Mouse (Mus musculus): ENCODE measurements around the gene Wtap. TPM values are rescaled to one million over a fixed set of nuclear protein-coding genes. Genes with fewer than 3 reads are reported as not detected.
A peak's percentile ranks its signal among the peaks of the same experiment; 100 is the strongest.
"Not testable (repeated sequence)": the region's sequence is repeated elsewhere in the genome, so short reads cannot be mapped to it uniquely, and the experiment has no call there.

Wtap gene
- polyA plus RNA-seq, 1 experiment from 2014 or later: 76.1 TPM

- peak; percentile 97 for ATAC-seq (replicated peaks; ENCODE audit: insufficient number of reproducible peaks, insufficient read depth, low FRiP score, low read depth)
- peaks cover 6% of the 10 kb centered on the region for H3K4me1 ChIP-seq (replicated peaks)
- H3K9me3 ChIP-seq (replicated peaks): no peaks in the 10 kb centered on the region
- peak within 1 kb of the TSS; percentile 64 for H3K9ac ChIP-seq
- H3K27me3 ChIP-seq: no peaks in the 10 kb centered on the region
- H3K4me2 ChIP-seq: peak within 1 kb of the TSS; percentile 81
- peak within 1 kb of the TSS; percentile 91 for H3K27ac ChIP-seq
- H3K4me3 ChIP-seq: peak within 1 kb of the TSS; percentile 89
- peaks cover 1% of the 10 kb centered on the region; the same call in 1 of the 2 replicates for H3K36me3 ChIP-seq
- WGBS: under 1% methylated on average over 42 of the region's 42 CpGs
Observed at GRCm38 (mm10) chr17:12960331-12960873, 33.6 kb downstream of the Wtap start, which contains the start of gene Acat2. Gene Acat2, minus strand, starts transcription at chr17:12960747.

DNA sequence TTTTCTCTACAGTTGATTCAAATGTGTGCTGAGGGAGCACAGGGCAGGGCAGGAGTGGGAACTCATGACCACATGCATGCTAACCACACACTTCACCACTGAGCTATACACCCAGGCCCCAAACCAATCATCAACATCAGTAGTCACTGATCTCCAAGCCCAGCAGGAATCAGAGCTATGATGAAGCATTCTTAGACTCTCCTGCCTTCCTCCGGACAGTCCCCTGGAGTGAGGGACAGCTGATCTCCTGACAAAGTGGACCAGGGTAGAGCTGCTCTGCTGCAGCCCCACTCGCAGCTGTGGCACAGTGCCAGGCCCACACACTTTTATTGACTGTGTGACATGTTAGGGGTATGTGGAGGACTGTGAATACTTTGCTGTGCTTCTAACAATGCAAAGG is 34.6 kb downstream of the Wtap start:
- 16% methylated on average over 1 of the region's 2 CpGs for WGBS
- H3K4me1 ChIP-seq (replicated peaks); H3K4me2 ChIP-seq; H3K27me3 ChIP-seq; H3K36me3 ChIP-seq; ATAC-seq (replicated peaks; ENCODE audit: insufficient number of reproducible peaks, insufficient read depth, low FRiP score, low read depth); H3K9ac ChIP-seq; H3K9me3 ChIP-seq (replicated peaks); H3K4me3 ChIP-seq; H3K27ac ChIP-seq: not testable (repeated sequence)

DNA sequence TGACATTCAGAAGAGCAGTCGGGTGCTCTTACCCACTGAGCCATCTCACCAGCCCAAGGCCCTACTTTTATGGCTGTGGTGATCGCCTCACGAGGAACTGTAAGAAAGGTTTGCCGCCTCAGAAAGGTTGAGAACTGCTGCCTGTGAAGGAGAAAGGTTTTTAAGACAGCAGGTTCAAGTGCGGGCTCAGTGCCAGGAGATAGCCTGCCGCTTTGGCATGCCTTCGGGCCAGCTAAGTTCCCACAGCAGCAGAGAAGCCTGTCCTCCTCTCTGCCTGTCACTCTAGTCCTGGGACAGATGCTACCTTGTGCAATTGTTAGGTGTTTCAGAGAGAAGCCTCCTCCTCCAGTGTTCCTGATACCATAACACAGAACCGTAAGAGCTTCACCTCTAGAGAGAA is 37.3 kb downstream of the Wtap start:
- Histone ChIP-seq H3K27me3 (no peaks in the 10 kb centered on the region), H3K9me3 (replicated peaks) (no peaks in the 10 kb centered on the region), H3K9ac (no peak overlapping the region), H3K36me3 (peaks cover 3% of the 10 kb centered on the region), H3K4me3 (no peak overlapping the region), H3K27ac (no peak overlapping the region), H3K4me2 (no peak overlapping the region), H3K4me1 (replicated peaks) (peaks cover 6% of the 10 kb centered on the region)
- no peak for ATAC-seq (replicated peaks; ENCODE audit: insufficient number of reproducible peaks, insufficient read depth, low FRiP score, low read depth)
- 85% methylated on average over 8 of the region's 8 CpGs for WGBS

- no peak for ATAC-seq (replicated peaks; ENCODE audit: insufficient number of reproducible peaks, insufficient read depth, low FRiP score, low read depth)
- peaks cover 18% of the 10 kb centered on the region for H3K36me3 ChIP-seq
- WGBS: 87% methylated on average over 5 of the region's 5 CpGs
Observed at GRCm38 (mm10) chr17:12949669-12950068, 44.3 kb downstream of the Wtap start.

GRCm38 (mm10) chr17:12942459-12943162 is 51.4 kb downstream of the Wtap start:
- Histone ChIP-seq H3K4me1 (replicated peaks) (peaks cover 3% of the 10 kb centered on the region; the same call in 1 of the 2 replicates), H3K9ac (no peak overlapping the region), H3K27ac (no peak overlapping the region), H3K9me3 (replicated peaks) (no peaks in the 10 kb centered on the region), H3K27me3 (no peaks in the 10 kb centered on the region), H3K36me3 (peaks cover 10% of the 10 kb centered on the region; the same call in 1 of the 2 replicates), H3K4me3 (no peak overlapping the region), H3K4me2 (no peak overlapping the region)
- ATAC-seq (replicated peaks; ENCODE audit: insufficient number of reproducible peaks, insufficient read depth, low FRiP score, low read depth): no peak
- WGBS: 88% methylated on average over 6 of the region's 6 CpGs

More at GRCm38 (mm10) chr17:12949669-12950068, 44.3 kb downstream of the Wtap start:
- H3K9me3 ChIP-seq (replicated peaks): no peaks in the 10 kb centered on the region
- no peak overlapping the region for H3K4me2 ChIP-seq
- H3K4me3 ChIP-seq: no peak overlapping the region
- no peaks in the 10 kb centered on the region for H3K4me1 ChIP-seq (replicated peaks)
- no peak overlapping the region for H3K27ac ChIP-seq
- H3K27me3 ChIP-seq: no peaks in the 10 kb centered on the region
- no peak overlapping the region for H3K9ac ChIP-seq

GRCm38 (mm10) chr17:12941543-12942260 is 52.3 kb downstream of the Wtap start:
- 77% methylated on average over 8 of the region's 8 CpGs for WGBS
- H3K27ac ChIP-seq: no peak overlapping the region
- no peaks in the 10 kb centered on the region for H3K9me3 ChIP-seq (replicated peaks)
- peaks cover 3% of the 10 kb centered on the region; the same call in 1 of the 2 replicates for H3K4me1 ChIP-seq (replicated peaks)
- no peak overlapping the region for H3K4me3 ChIP-seq
- ATAC-seq (replicated peaks; ENCODE audit: insufficient number of reproducible peaks, insufficient read depth, low FRiP score, low read depth): no peak
- H3K36me3 ChIP-seq: peaks cover 10% of the 10 kb centered on the region; the same call in 1 of the 2 replicates
- no peak overlapping the region for H3K4me2 ChIP-seq
- H3K9ac ChIP-seq: no peak overlapping the region
- H3K27me3 ChIP-seq: no peaks in the 10 kb centered on the region

DNA sequence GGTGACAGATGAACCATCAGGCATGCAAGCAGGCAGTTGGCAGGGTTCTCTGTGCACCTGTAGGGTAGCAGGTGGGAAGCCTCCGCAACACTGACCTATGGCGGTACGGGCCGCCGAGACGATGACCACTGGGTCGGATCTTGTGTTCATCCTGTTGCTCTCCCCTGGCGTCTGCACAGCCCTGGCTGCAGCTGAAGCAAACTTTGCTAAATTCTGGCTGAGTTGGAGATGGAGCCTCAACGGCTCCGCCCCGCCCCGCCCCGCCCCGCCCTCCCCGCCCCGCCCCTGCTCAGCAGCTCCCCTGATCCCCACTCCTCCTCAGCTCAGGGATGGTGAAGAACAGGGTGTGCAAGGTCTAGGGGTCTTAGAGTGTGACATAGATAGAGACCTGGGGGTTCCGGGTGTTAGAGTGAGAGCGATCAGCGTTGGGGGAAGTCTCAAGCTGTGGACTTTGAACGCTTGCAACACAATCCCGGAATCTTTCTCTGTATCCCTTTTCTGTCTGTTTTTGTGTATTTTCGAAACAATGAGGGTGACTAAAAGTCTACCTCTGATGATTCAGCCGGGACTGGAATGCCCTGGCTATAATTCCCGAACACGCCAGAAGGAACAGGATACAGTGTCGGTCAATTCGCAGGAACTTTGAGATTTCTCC is 53.7 kb downstream of the Wtap start, which contains the start of gene Acat3:
Acat3 (minus strand) TSS at position 450 of the 655 bp plus-strand sequence.
- ATAC-seq (replicated peaks; ENCODE audit: insufficient number of reproducible peaks, insufficient read depth, low FRiP score, low read depth): peak; percentile 58; the same call in 1 of the 2 replicates

GRCm38 (mm10) chr17:12939377-12940148 is 54.4 kb downstream of the Wtap start:
- 0 out of 2 replicates have a peak, but pooled peaks have one; percentile 11 for ATAC-seq (replicated peaks; ENCODE audit: insufficient number of reproducible peaks, insufficient read depth, low FRiP score, low read depth)
- H3K9ac ChIP-seq; H3K36me3 ChIP-seq; H3K9me3 ChIP-seq (replicated peaks); H3K27ac ChIP-seq; H3K4me1 ChIP-seq (replicated peaks); H3K27me3 ChIP-seq: not testable (repeated sequence)
- Histone ChIP-seq H3K4me3 (peak overlapping the region; percentile 41), H3K4me2 (peak overlapping the region; percentile 65)
- 47% methylated on average over 3 of the region's 12 CpGs for WGBS

More for the DNA sequence above, 53.7 kb downstream of the Wtap start, which contains the start of gene Acat3:
- Histone ChIP-seq H3K27me3 (no peaks in the 10 kb centered on the region), H3K9me3 (replicated peaks) (no peaks in the 10 kb centered on the region), H3K4me2 (peak within 1 kb of the TSS; percentile 65), H3K4me1 (replicated peaks) (peaks cover 3% of the 10 kb centered on the region; the same call in 1 of the 2 replicates), H3K36me3 (peaks cover 7% of the 10 kb centered on the region; the same call in 1 of the 2 replicates), H3K9ac (0 out of 2 replicates have a peak within 1 kb of the TSS, but pooled peaks have one; percentile 26), H3K27ac (no peak within 1 kb of the TSS), H3K4me3 (peak within 1 kb of the TSS; percentile 41)
- WGBS: 12% methylated on average over 27 of the region's 27 CpGs

DNA sequence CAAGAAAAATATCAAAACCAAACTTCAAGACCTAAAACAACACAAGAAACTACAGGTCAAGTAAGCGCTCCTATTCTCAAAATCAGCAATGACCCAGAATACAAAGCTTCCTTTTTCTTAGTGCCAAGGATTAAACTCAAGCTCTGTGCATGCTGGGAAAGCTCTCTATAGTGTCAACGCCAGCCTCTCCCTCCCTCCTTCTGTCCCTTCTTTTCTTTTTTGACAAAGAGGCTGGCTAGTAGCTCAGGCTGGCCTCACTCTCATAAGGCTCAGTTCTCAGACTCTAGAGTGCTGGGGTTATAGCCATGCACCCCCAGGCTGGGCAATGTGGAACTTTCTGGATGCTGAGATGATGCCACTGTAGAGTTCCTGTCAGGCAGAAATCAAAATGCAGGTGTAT is 55.9 kb downstream of the Wtap start:
- Histone ChIP-seq H3K4me1 (replicated peaks) (peaks cover 3% of the 10 kb centered on the region; the same call in 1 of the 2 replicates), H3K4me2 (no peak overlapping the region), H3K27ac (no peak overlapping the region), H3K36me3 (no peaks in the 10 kb centered on the region), H3K4me3 (no peak overlapping the region), H3K9ac (no peak overlapping the region), H3K27me3 (no peaks in the 10 kb centered on the region), H3K9me3 (replicated peaks) (no peaks in the 10 kb centered on the region)
- 73% methylated on average over 2 of the region's 2 CpGs for WGBS
- ATAC-seq (replicated peaks; ENCODE audit: insufficient number of reproducible peaks, insufficient read depth, low FRiP score, low read depth): no peak

GRCm38 (mm10) chr17:12937412-12937970 is 56.5 kb downstream of the Wtap start:
- Histone ChIP-seq H3K9me3 (replicated peaks) (no peaks in the 10 kb centered on the region), H3K9ac (no peak overlapping the region), H3K27me3 (no peaks in the 10 kb centered on the region), H3K27ac (no peak overlapping the region), H3K4me1 (replicated peaks) (peaks cover 3% of the 10 kb centered on the region; the same call in 1 of the 2 replicates), H3K4me3 (no peak overlapping the region), H3K36me3 (no peaks in the 10 kb centered on the region), H3K4me2 (no peak overlapping the region)
- ATAC-seq (replicated peaks; ENCODE audit: insufficient number of reproducible peaks, insufficient read depth, low FRiP score, low read depth): no peak
- 64% methylated on average over 2 of the region's 2 CpGs for WGBS

Data from heart, embryonic 15.5 days (tissue).